Comparison of ENCODE assay signal across 17 mouse cellular contexts in the genomic region with DNA sequence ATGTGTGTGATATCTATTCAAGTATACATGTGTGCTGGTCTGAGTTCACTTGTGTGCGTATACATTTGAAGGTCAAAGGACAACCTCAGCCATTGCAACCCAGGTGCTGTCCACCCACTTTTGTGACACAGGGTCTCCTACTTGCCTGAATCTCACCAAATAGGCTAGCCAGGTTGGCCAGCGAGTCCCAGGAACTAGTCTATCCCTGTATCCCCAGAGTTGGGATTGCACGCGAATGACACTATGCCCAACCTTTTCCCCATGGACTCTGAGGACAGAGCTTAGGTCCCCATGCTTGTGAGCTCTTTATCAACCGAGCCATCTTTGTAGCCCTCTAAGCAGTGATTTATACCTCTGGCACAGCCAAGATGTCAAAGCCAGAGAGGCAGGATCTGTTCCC.
DNase-seq lines count a peak whose midpoint lies in the region; ATAC-seq and TF ChIP-seq lines count a peak whose summit lies in the region.
"Had no signal": no experiment of that assay in that cellular context is flagged by ENCODE, and none has a peak within 500 bp of the region (broad histone marks: within the 10 kb centered on the region; RNA-seq: fewer than 3 reads in every experiment).

No protein-coding gene starts in this region.

- no peak for TF ChIP-seq CTCF in forebrain, postnatal 0 days (IDR thresholded peaks at IDR 0.05; ENCODE audit: low read depth)
- TF ChIP-seq CTCF in kidney, postnatal 0 days (IDR thresholded peaks at IDR 0.05; ENCODE audit: low read depth), result no peak
- TF ChIP-seq CTCF in left cerebral cortex, adult 2 months (IDR thresholded peaks at IDR 0.05), result no peak

- 90% methylated on average over 5 of the region's 5 CpGs for WGBS in forebrain, embryonic 13.5 days
- 94% methylated on average over 5 of the region's 5 CpGs for WGBS in forebrain, postnatal 0 days
- 81% methylated on average over 5 of the region's 5 CpGs for WGBS in kidney, postnatal 0 days
- 81% methylated on average over 5 of the region's 5 CpGs for WGBS in neural tube, embryonic 13.5 days

- no peaks in the 10 kb centered on the region for H3K36me3 ChIP-seq in forebrain, embryonic 13.5 days (ENCODE audit: poor library complexity, severe bottlenecking)
- no peaks in the 10 kb centered on the region for H3K36me3 ChIP-seq in forebrain, postnatal 0 days (ENCODE audit: insufficient read depth)
- H3K36me3 ChIP-seq in kidney, postnatal 0 days (ENCODE audit: insufficient read depth, low read length), result no peaks in the 10 kb centered on the region
- no peaks in the 10 kb centered on the region for H3K36me3 ChIP-seq in neural tube, embryonic 13.5 days
- H3K36me3 ChIP-seq: forebrain, embryonic 15.5 days; heart, embryonic 12.5 days; limb, embryonic 13.5 days; midbrain, embryonic 13.5 days had no signal

- no peak overlapping the region for H3K4me3 ChIP-seq in forebrain, embryonic 13.5 days
- no peak overlapping the region for H3K4me3 ChIP-seq in forebrain, postnatal 0 days (ENCODE audit: low read depth, low read length)
- no peak overlapping the region for H3K4me3 ChIP-seq in kidney, postnatal 0 days (replicated peaks; ENCODE audit: low read depth, low read length)
- H3K4me3 ChIP-seq in neural tube, embryonic 13.5 days, result no peak overlapping the region
- no peak overlapping the region for H3K4me3 ChIP-seq in left cerebral cortex, adult 2 months
- H3K4me3 ChIP-seq: forebrain, embryonic 15.5 days; heart, embryonic 12.5 days; limb, embryonic 13.5 days; midbrain, embryonic 13.5 days had no signal

- H3K4me2 ChIP-seq in forebrain, embryonic 13.5 days, result no peak overlapping the region
- H3K4me2 ChIP-seq in forebrain, postnatal 0 days (ENCODE audit: low read depth), result no peak overlapping the region
- no peak overlapping the region for H3K4me2 ChIP-seq in kidney, postnatal 0 days (ENCODE audit: low read length)
- no peak overlapping the region for H3K4me2 ChIP-seq in neural tube, embryonic 13.5 days
- H3K4me2 ChIP-seq: forebrain, embryonic 15.5 days; heart, embryonic 12.5 days; hindbrain, embryonic 14.5 days; limb, embryonic 13.5 days; midbrain, embryonic 13.5 days had no signal

- ATAC-seq in forebrain, embryonic 13.5 days, result no peak
- ATAC-seq in forebrain, postnatal 0 days, result no peak
- ATAC-seq in kidney, postnatal 0 days (replicated peaks; ENCODE audit: low FRiP score, low read depth), result no peak
- no peak for ATAC-seq in neural tube, embryonic 13.5 days (ENCODE audit: low read depth)
- ATAC-seq in granulocyte monocyte progenitor cell, adult 5-6 weeks (replicated peaks; ENCODE audit: poor library complexity, severe bottlenecking), result no peak
- ATAC-seq: CD4-positive, CD25-positive, alpha-beta regulatory T cell, adult 4 months; forebrain, embryonic 15.5 days; intestine, embryonic 16.5 days; midbrain, embryonic 13.5 days had no signal

- intact Hi-C loops in left cerebral cortex, adult 2 months (cut with DNase I), result no loop called here

- peaks cover 35% of the 10 kb centered on the region for H3K4me1 ChIP-seq in forebrain, embryonic 13.5 days
- H3K4me1 ChIP-seq in forebrain, postnatal 0 days (ENCODE audit: insufficient read depth), result peaks cover 19% of the 10 kb centered on the region
- peaks cover 29% of the 10 kb centered on the region for H3K4me1 ChIP-seq in kidney, postnatal 0 days (replicated peaks; ENCODE audit: insufficient read depth, low read length)
- H3K4me1 ChIP-seq in neural tube, embryonic 13.5 days (replicated peaks), result peaks cover 44% of the 10 kb centered on the region

- 0 out of 2 replicates have a peak overlapping the region, but pooled peaks have one; percentile 34 for H3K9ac ChIP-seq in forebrain, embryonic 13.5 days
- H3K9ac ChIP-seq in forebrain, postnatal 0 days, result no peak overlapping the region
- no peak overlapping the region for H3K9ac ChIP-seq in kidney, postnatal 0 days (ENCODE audit: low read depth, low read length)
- 0 out of 2 replicates have a peak overlapping the region, but pooled peaks have one; percentile 6 for H3K9ac ChIP-seq in neural tube, embryonic 13.5 days
- H3K9ac ChIP-seq: forebrain, embryonic 15.5 days; heart, embryonic 12.5 days; hindbrain, embryonic 14.5 days; limb, embryonic 13.5 days; midbrain, embryonic 13.5 days had no signal

- no peak overlapping the region for H3K27ac ChIP-seq in forebrain, embryonic 13.5 days
- H3K27ac ChIP-seq in forebrain, postnatal 0 days (ENCODE audit: low read depth, low read length), result no peak overlapping the region
- H3K27ac ChIP-seq in kidney, postnatal 0 days, result peak overlapping the region; percentile 37; the same call in 1 of the 2 replicates
- no peak overlapping the region for H3K27ac ChIP-seq in neural tube, embryonic 13.5 days (replicated peaks)
- H3K27ac ChIP-seq in left cerebral cortex, adult 2 months, result no peak overlapping the region
- H3K27ac ChIP-seq: hindbrain, embryonic 14.5 days; limb, embryonic 13.5 days; midbrain, embryonic 13.5 days had no signal

- no peak for DNase-seq in forebrain, postnatal 0 days
- no peak for DNase-seq in kidney, postnatal 0 days (ENCODE audit: low spot score)
- DNase-seq in kidney, postnatal 4 days, result no peak
- DNase-seq in neural tube, embryonic 10.5 days (ENCODE audit: extremely low spot score, low spot score), result no peak
- no peak for DNase-seq in left cerebral cortex, adult 2 months (ENCODE audit: extremely low spot score in 1 of 2, low spot score in 2 of 2)
- DNase-seq: cerebellum, adult 11-12 months; right cerebral cortex, postnatal 25 days had no signal

- no peaks in the 10 kb centered on the region for H3K27me3 ChIP-seq in forebrain, embryonic 13.5 days
- H3K27me3 ChIP-seq in forebrain, postnatal 0 days (ENCODE audit: insufficient read depth, low read length), result no peaks in the 10 kb centered on the region
- no peaks in the 10 kb centered on the region for H3K27me3 ChIP-seq in kidney, postnatal 0 days (ENCODE audit: insufficient read depth, low read length)
- no peaks in the 10 kb centered on the region for H3K27me3 ChIP-seq in neural tube, embryonic 13.5 days
- H3K27me3 ChIP-seq: forebrain, embryonic 15.5 days had no signal

- no peaks in the 10 kb centered on the region for H3K9me3 ChIP-seq in forebrain, embryonic 13.5 days (replicated peaks)
- no peaks in the 10 kb centered on the region for H3K9me3 ChIP-seq in forebrain, postnatal 0 days (ENCODE audit: low read length)
- no peaks in the 10 kb centered on the region for H3K9me3 ChIP-seq in kidney, postnatal 0 days (replicated peaks; ENCODE audit: low read length)
- no peaks in the 10 kb centered on the region for H3K9me3 ChIP-seq in neural tube, embryonic 13.5 days
- H3K9me3 ChIP-seq: forebrain, embryonic 15.5 days; heart, embryonic 12.5 days; limb, embryonic 13.5 days; midbrain, embryonic 13.5 days had no signal

Comparison
In these comparisons a context has a peak if more than half of its experiments do, and no peak if none do; other contexts are left out.
1. H3K9ac ChIP-seq: peak in forebrain, embryonic 13.5 days (single experiment) and neural tube, embryonic 13.5 days (single experiment); none in forebrain, postnatal 0 days (single experiment) and kidney, postnatal 0 days (single experiment).